Mouse (Mus musculus) limb, embryonic 12.5 days (tissue): ENCODE data around the gene Zfp607b. TPM values are rescaled to one million over a fixed set of nuclear protein-coding genes. Genes with fewer than 3 reads are reported as not detected.

Experiments used
- ATAC-seq: fragments of 200-750 bp; cut with Nextera tagmentation; 2 replicates; pipeline ENCODE4 v1.8.0; 2017; ENCODE audit warnings: low read depth, moderate TSS enrichment; ENCODE audit not compliant: insufficient number of reproducible peaks, insufficient read depth, low FRiP score, low TSS enrichment
- H3K27ac ChIP-seq: fragments of 300-500 bp; sonication (generic); 2 replicates; pipeline ENCODE4 v1.5.1; 2016; ENCODE audit warnings: mild to moderate bottlenecking, moderate library complexity
- H3K27me3 ChIP-seq: fragments of 300-500 bp; sonication (generic); 2 replicates; pipeline ENCODE4 v1.6.1; 2016; ENCODE audit warnings: mild to moderate bottlenecking, moderate library complexity
- H3K36me3 ChIP-seq: fragments of 300-500 bp; sonication (generic); 2 replicates; pipeline ENCODE4 v1.6.1; 2016; ENCODE audit warnings: mild to moderate bottlenecking, moderate library complexity
- H3K4me1 ChIP-seq: fragments of 300-500 bp; sonication (generic); replicated peaks from 2 replicates; pipeline ENCODE4 v1.6.1; 2016
- H3K4me2 ChIP-seq: fragments of 300-500 bp; sonication (generic); 2 replicates; pipeline ENCODE4 v1.6.1; 2016; ENCODE audit warnings: mild to moderate bottlenecking, moderate library complexity
- H3K4me3 ChIP-seq: fragments of 300-500 bp; sonication (generic); replicated peaks from 2 replicates; pipeline ENCODE4 v1.5.1; 2016; ENCODE audit warnings: mild to moderate bottlenecking
- H3K9ac ChIP-seq: fragments of 300-500 bp; sonication (generic); replicated peaks from 2 replicates; pipeline ENCODE4 v1.6.1; 2016; ENCODE audit warnings: mild to moderate bottlenecking, moderate library complexity
- H3K9me3 ChIP-seq: fragments of 300-500 bp; sonication (generic); 2 replicates; pipeline ENCODE4 v1.6.1; 2016; ENCODE audit warnings: mild to moderate bottlenecking, moderate library complexity
- WGBS: fragments of 180-500 bp; shearing (Covaris S2); methylation state at CpG from one replicate; pipeline ENCODE4 v1.1.7; 2016; 5-methylcytosine and 5-hydroxymethylcytosine counted together
- polyA plus RNA-seq: library from polyadenylated mRNA; unstranded; fragments of >200 nt; fragmentation: Nextera tagmentation; extraction: Ambion mirVana; gene quantifications from 2 replicates; pipeline ENCODE4 v1.2.1, GENCODE M21; 2016

Gene Zfp607b
- polyA plus RNA-seq, 1 experiment from 2014 or later: 3.7 TPM

- Histone ChIP-seq H3K9ac (peak overlapping the region; percentile 83), H3K27me3 (no peaks in the 10 kb centered on the region), H3K4me3 (peak overlapping the region; percentile 59), H3K9me3 (no peaks in the 10 kb centered on the region), H3K27ac (peak overlapping the region; percentile 96), H3K4me2 (peak overlapping the region; percentile 70), H3K36me3 (peaks cover 8% of the 10 kb centered on the region), H3K4me1 (peaks cover 12% of the 10 kb centered on the region; the same call in 1 of the 2 replicates)
- ATAC-seq: no peak
- 9% methylated on average over 12 of the region's 12 CpGs for WGBS
Observed at GRCm38 (mm10) chr7:27731946-27732345, 42.8 kb downstream of the Zfp607b start.

- H3K9me3 ChIP-seq: no peaks in the 10 kb centered on the region
- peak overlapping the region; percentile 59 for H3K4me3 ChIP-seq
- peaks cover 8% of the 10 kb centered on the region for H3K36me3 ChIP-seq
- H3K27me3 ChIP-seq: no peaks in the 10 kb centered on the region
- 86% methylated on average over 6 of the region's 6 CpGs for WGBS
- H3K4me1 ChIP-seq: peaks cover 12% of the 10 kb centered on the region; the same call in 1 of the 2 replicates
- no peak for ATAC-seq
- H3K9ac ChIP-seq: peak overlapping the region; percentile 83
- H3K4me2 ChIP-seq: peak overlapping the region; percentile 70
- H3K27ac ChIP-seq: peak overlapping the region; percentile 96; the same call in 1 of the 2 replicates
Observed at GRCm38 (mm10) chr7:27732508-27732907, 43.4 kb downstream of the Zfp607b start.

GRCm38 (mm10) chr7:27735457-27735856 lies 46.3 kb downstream of the Zfp607b start:
- Histone ChIP-seq H3K27ac (no peak overlapping the region), H3K4me2 (no peak overlapping the region), H3K4me1 (peaks cover 12% of the 10 kb centered on the region; the same call in 1 of the 2 replicates), H3K27me3 (no peaks in the 10 kb centered on the region), H3K36me3 (peaks cover 32% of the 10 kb centered on the region), H3K9me3 (0 out of 2 replicates have a peak, but pooled peaks cover 1% of the 10 kb centered on the region), H3K4me3 (no peak overlapping the region), H3K9ac (no peak overlapping the region)
- ATAC-seq: no peak
- 86% methylated on average over 5 of the region's 5 CpGs for WGBS

Other genes starting within 250 kb of the Zfp607b start
- 0.26 and 0.41 TPM in 2 replicates for gene Sptbn4, start 241.7 kb upstream of the Zfp607b start, polyA plus RNA-seq
- gene Blvrb, start 241.4 kb upstream of the Zfp607b start, polyA plus RNA-seq: 34.1 and 38.8 TPM in 2 replicates
- 29.4 and 30.3 TPM in 2 replicates for gene Sertad3, start 215.6 kb upstream of the Zfp607b start, polyA plus RNA-seq
- 29.4 and 30.4 TPM in 2 replicates for gene Sertad1, start 202.4 kb upstream of the Zfp607b start, polyA plus RNA-seq
- 5.6 and 6.1 TPM in 2 replicates for gene Prx, start 190.0 kb upstream of the Zfp607b start, polyA plus RNA-seq
- gene Hipk4, start 166.1 kb upstream of the Zfp607b start, polyA plus RNA-seq: 0.60 and 0.97 TPM in 2 replicates
- 59.7 and 68.5 TPM in 2 replicates for gene Pld3, start 136.1 kb upstream of the Zfp607b start, polyA plus RNA-seq
- gene 2310022A10Rik, start 136.1 kb upstream of the Zfp607b start, polyA plus RNA-seq: 34.7 and 36.0 TPM in 2 replicates
- 98.8 and 104 TPM in 2 replicates for gene Akt2, start 97.8 kb upstream of the Zfp607b start, polyA plus RNA-seq
- gene Ttc9b, start 35.4 kb upstream of the Zfp607b start, polyA plus RNA-seq: 0.20 TPM in 1 of 2 replicates, not detected in the other
- 16.6 and 18.6 TPM in 2 replicates for gene Map3k10, start 14.7 kb upstream of the Zfp607b start, polyA plus RNA-seq
- 48.0 and 50.2 TPM in 2 replicates for gene Zfp60, start 42.0 kb downstream of the Zfp607b start, polyA plus RNA-seq
- gene Zfp626, start 117.9 kb downstream of the Zfp607b start, polyA plus RNA-seq: 2.3 and 2.9 TPM in 2 replicates
- 9.7 and 10.7 TPM in 2 replicates for gene Zfp59, start 149.3 kb downstream of the Zfp607b start, polyA plus RNA-seq
- gene Zfp607a, start 168.2 kb downstream of the Zfp607b start, polyA plus RNA-seq: 4.4 and 4.8 TPM in 2 replicates
- 12.0 and 14.6 TPM in 2 replicates for gene Zfp974, start 240.1 kb downstream of the Zfp607b start, polyA plus RNA-seq